Mouse (Mus musculus) liver, adult 2 months (tissue): ENCODE results near the gene Opn4.
A peak's percentile ranks its signal among the peaks of the same experiment; 100 is the strongest.

Experiments used
- CTCF ChIP-seq: fragments of 200-500 bp; IDR thresholded peaks from 2 replicates; pipeline ENCODE4 v1.5.1; 2011; ENCODE audit warnings: low read depth, low read length, control low read depth
- POLR2A ChIP-seq: fragments of 200-500 bp; IDR thresholded peaks from 2 replicates; pipeline ENCODE4 v1.6.1; 2011; ENCODE audit warnings: low read length, control low read depth; ENCODE audit not compliant: insufficient read depth; ENCODE audit errors: extremely low read depth

DNA sequence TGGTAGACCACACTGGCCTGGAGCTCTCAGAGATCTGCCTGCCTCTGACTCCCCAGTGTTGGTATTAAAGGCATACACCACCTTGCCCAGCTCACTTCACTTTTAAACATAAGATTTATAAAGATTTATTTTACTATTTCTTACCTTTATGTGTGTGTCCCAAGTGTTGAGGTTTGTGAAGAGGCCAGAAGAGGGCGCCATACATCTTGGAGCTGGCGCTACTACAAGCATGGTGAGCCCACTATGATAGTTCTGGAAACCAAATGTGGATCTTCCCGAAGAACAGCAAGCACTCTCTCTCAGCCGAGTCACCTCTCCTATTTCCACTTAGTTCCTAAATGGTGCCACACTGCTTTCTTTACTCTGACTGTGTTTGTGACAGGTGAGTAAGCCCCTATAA lies 12.3 kb upstream of the Opn4 start:
- TF ChIP-seq CTCF (peak; percentile 44; the same call in 1 of the 2 replicates), POLR2A (no peak)
